Mouse (Mus musculus) lung, adult 2 months (tissue): ENCODE data around the gene Hspa1b.
"Not testable (repeated sequence)": the region's sequence is repeated elsewhere in the genome, so short reads cannot be mapped to it uniquely, and the experiment has no call there.

Source experiments
- CTCF ChIP-seq: fragments of 200-500 bp; IDR thresholded peaks from 2 replicates; pipeline ENCODE4 v1.5.1; 2011; ENCODE audit warnings: mild to moderate bottlenecking, low read length, control low read depth; ENCODE audit not compliant: insufficient read depth
- POLR2A ChIP-seq: fragments of 200-500 bp; IDR thresholded peaks from 2 replicates; pipeline ENCODE4 v1.6.1; 2011; ENCODE audit warnings: low read depth, mild to moderate bottlenecking, control low read depth, low read length, borderline replicate concordance; ENCODE audit errors: extremely low read depth

DNA sequence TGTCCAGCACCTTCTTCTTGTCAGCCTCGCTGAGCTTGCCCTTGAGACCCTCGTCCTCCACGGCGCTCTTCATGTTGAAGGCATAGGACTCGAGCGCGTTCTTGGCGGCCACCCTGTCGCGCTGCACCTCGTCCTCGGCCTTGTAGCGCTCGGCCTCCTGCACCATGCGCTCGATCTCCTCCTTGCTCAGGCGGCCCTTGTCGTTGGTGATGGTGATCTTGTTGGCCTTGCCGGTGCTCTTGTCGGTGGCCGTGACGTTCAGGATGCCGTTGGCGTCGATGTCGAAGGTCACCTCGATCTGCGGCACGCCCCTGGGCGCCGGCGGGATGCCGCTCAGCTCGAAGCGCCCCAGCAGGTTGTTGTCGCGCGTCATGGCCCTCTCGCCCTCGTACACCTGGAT is 1.7 kb downstream of the Hspa1b start:
- TF ChIP-seq POLR2A, CTCF: not testable (repeated sequence)
